Mouse (Mus musculus) intestine, postnatal 0 days (tissue): ENCODE measurements at regions not wholly inside any gene's neighbourhood (a gene's known extent, or its start where the extent isn't known, plus 50 kb on each side); places are given as distances from the start of the nearest gene placed in this dataset.

Experiments used
- ATAC-seq: fragments of 200-750 bp; cut with Nextera tagmentation; 2 replicates; pipeline ENCODE4 v1.8.0; 2017; ENCODE audit warnings: mild to moderate bottlenecking, moderate TSS enrichment, moderate library complexity
- H3K27ac ChIP-seq: fragments of 300-500 bp; sonication (generic); 2 replicates; pipeline ENCODE4 v1.5.1; 2014; ENCODE audit warnings: mild to moderate bottlenecking, low read depth, low read length, moderate library complexity
- H3K27me3 ChIP-seq: fragments of 300-500 bp; sonication (generic); replicated peaks from 2 replicates; pipeline ENCODE4 v1.6.1; 2014; ENCODE audit warnings: low read length, mixed read lengths; ENCODE audit not compliant: control insufficient read depth, insufficient read depth
- H3K36me3 ChIP-seq: fragments of 300-500 bp; sonication (generic); 2 replicates; pipeline ENCODE4 v1.6.1; 2014; ENCODE audit warnings: mild to moderate bottlenecking, moderate library complexity; ENCODE audit not compliant: control insufficient read depth, insufficient read depth
- H3K4me1 ChIP-seq: fragments of 300-500 bp; sonication (generic); replicated peaks from 2 replicates; pipeline ENCODE4 v1.6.1; 2014; ENCODE audit warnings: antibody characterized with exemption, low read length, mixed read lengths; ENCODE audit not compliant: control insufficient read depth, insufficient read depth
- H3K4me2 ChIP-seq: fragments of 300-500 bp; sonication (generic); replicated peaks from 2 replicates; pipeline ENCODE4 v1.6.1; 2014; ENCODE audit warnings: low read depth, mild to moderate bottlenecking, moderate library complexity
- H3K4me3 ChIP-seq: fragments of 300-500 bp; sonication (generic); 2 replicates; pipeline ENCODE4 v1.5.1; 2014; ENCODE audit warnings: low read depth, low read length
- H3K9ac ChIP-seq: fragments of 300-500 bp; sonication (generic); 2 replicates; pipeline ENCODE4 v1.6.1; 2014; ENCODE audit warnings: mild to moderate bottlenecking, low read depth, low read length
- H3K9me3 ChIP-seq: fragments of 300-500 bp; sonication (generic); 2 replicates; pipeline ENCODE4 v1.6.1; 2016; ENCODE audit warnings: mixed run types; ENCODE audit not compliant: control insufficient read depth
- CTCF ChIP-seq: sonication (generic); IDR thresholded peaks from 2 replicates; pipeline ENCODE4 v1.5.1; 2016; ENCODE audit warnings: low read depth, mild to moderate bottlenecking, control low read depth, antibody characterized with exemption, moderate library complexity
- WGBS: fragments of 180-500 bp; shearing (Covaris S2); extraction: QIAGEN DNeasy Blood & Tissue Kit; methylation state at CpG from one replicate; pipeline ENCODE4 v1.1.7; 2014; 5-methylcytosine and 5-hydroxymethylcytosine counted together

DNA sequence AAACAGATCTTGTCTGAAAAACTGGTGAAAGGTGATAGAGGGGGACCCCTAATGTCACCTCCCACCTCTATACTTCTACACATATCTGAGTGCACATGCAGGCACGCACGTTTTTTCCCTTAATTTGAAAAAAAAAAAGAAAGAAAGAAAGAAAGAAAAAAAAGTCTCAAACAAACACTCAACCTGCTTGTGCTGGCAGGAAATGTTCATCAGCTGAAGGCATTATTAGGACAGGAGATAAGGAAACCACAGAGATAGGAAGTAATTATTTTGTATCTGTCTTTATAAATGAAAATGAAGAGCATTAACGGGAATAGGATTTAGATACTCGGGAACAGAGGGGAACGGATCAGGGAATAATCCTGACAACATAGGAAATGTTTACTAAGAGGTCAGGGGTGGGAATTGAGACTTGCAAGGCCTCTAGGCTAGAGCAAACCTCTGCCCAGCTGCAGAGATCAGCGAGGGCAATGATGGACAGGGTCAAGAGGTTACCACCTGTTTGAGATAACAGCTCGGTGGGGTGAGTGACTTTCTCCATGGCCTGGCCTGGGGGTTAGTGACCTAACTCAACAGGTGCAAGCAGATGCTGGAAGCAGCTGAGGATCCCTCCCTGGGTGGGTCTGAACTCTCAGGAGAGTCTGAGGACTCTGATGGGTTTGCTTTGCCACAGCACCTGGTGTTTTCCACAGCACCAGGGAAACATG, 129.7 kb upstream of the Cadm1 start:
- no peak overlapping the region for H3K9ac ChIP-seq
- H3K4me1 ChIP-seq: no peaks in the 10 kb centered on the region
- no peak overlapping the region for H3K4me3 ChIP-seq
- no peak overlapping the region for H3K4me2 ChIP-seq
- H3K36me3 ChIP-seq: no peaks in the 10 kb centered on the region
- H3K27ac ChIP-seq: no peak overlapping the region
- no peak for TF ChIP-seq CTCF
- WGBS: 34% methylated on average over 7 of the region's 7 CpGs
- no peaks in the 10 kb centered on the region for H3K27me3 ChIP-seq
- no peaks in the 10 kb centered on the region for H3K9me3 ChIP-seq
- ATAC-seq: no peak

DNA sequence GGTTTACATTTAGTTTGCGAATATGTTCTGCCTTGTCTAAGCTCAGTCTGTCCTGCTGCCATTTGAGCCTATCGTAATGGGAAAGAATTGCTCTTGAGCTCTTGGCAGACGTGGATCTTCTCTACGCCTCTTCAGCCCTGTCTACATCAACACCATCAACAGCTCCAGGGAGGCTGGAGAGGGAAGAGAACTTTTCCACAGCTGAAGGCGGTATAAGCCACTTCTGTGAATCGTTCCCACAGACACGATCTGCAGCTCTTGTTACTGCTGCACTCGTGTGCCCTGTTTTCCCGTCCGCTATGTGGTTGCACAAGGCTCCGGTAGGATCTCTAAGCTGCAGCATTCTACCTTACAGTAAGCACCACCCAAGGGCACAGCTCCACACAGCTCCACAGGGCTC, 128.5 kb upstream of the Cadm1 start:
- H3K4me2 ChIP-seq: no peak overlapping the region
- ATAC-seq: no peak
- no peak overlapping the region for H3K4me3 ChIP-seq
- no peak overlapping the region for H3K9ac ChIP-seq
- no peaks in the 10 kb centered on the region for H3K4me1 ChIP-seq
- H3K36me3 ChIP-seq: no peaks in the 10 kb centered on the region
- H3K27ac ChIP-seq: no peak overlapping the region
- WGBS: 89% methylated on average over 11 of the region's 11 CpGs
- no peaks in the 10 kb centered on the region for H3K9me3 ChIP-seq
- no peak for TF ChIP-seq CTCF
- no peaks in the 10 kb centered on the region for H3K27me3 ChIP-seq

DNA sequence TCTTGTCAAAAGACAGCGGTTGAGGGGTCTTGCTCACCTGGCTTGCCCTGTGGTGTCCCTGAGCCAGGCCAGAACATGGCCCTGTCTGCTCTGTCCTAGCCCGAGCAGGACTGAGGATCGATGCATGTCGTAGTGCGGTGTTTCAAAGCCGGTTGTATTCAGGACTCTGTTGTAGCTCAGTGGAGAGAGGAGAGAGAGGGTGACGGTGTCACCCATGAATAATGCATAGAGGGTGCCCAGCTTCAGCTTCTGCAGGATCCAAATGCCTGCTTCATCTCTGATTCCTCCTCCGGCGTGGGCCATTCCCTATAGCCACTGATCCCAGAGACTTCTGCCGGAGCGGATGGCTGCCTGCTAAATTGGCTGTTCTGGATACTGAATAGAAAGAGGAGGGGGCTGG, 126.7 kb upstream of the Cadm1 start:
- no peaks in the 10 kb centered on the region for H3K36me3 ChIP-seq
- ATAC-seq: no peak
- no peaks in the 10 kb centered on the region for H3K4me1 ChIP-seq
- H3K27me3 ChIP-seq: no peaks in the 10 kb centered on the region
- H3K9ac ChIP-seq: no peak overlapping the region
- WGBS: 87% methylated on average over 11 of the region's 11 CpGs
- no peak overlapping the region for H3K4me3 ChIP-seq
- no peaks in the 10 kb centered on the region for H3K9me3 ChIP-seq
- H3K4me2 ChIP-seq: no peak overlapping the region
- TF ChIP-seq CTCF: no peak
- no peak overlapping the region for H3K27ac ChIP-seq

DNA sequence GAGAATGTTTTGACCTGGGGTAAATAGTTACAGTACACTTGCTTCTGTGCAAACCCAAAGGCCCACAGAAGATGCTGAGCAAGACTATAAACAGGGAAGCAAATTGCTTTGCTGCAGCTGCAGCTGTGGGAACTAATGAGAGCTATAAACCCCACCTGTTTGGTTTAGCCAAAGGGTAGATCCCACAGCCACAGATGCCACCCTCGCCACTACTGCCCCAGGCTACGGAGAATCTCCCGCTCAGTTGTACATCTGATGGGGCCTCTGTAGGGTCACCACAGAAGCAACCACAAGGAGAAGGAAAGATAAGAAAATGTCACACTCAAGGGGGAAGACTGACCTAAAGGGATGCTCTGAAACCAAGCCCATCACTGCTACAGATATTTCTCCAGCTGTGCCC, 125.2 kb upstream of the Cadm1 start:
- Histone ChIP-seq H3K27me3 (no peaks in the 10 kb centered on the region), H3K9me3 (no peaks in the 10 kb centered on the region), H3K4me3 (no peak overlapping the region), H3K4me1 (no peaks in the 10 kb centered on the region), H3K27ac (no peak overlapping the region), H3K9ac (no peak overlapping the region), H3K4me2 (no peak overlapping the region), H3K36me3 (no peaks in the 10 kb centered on the region)
- 67% methylated on average over 3 of the region's 3 CpGs for WGBS
- no peak for ATAC-seq
- TF ChIP-seq CTCF: no peak

DNA sequence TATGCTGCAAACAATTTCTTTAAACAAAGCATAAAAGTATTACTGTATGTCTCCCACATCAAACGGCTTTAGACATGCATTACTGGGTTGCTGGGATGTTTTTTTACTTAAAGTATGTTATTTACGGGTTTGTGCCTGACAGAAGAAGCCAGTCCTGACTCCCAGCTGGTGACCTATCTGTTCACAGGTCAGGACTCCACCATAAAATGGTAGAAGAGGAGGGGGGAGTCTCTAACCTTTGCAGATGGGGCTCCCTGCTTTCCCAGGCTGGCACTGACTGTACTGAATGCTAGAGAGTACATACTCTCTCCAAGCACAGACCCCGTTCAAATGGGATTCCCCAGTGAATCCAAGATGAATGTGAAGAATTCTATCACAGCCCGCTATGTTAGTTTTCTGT, 124.4 kb upstream of the Cadm1 start:
- Histone ChIP-seq H3K27me3 (no peaks in the 10 kb centered on the region), H3K4me1 (no peaks in the 10 kb centered on the region), H3K9me3 (no peaks in the 10 kb centered on the region), H3K36me3 (no peaks in the 10 kb centered on the region), H3K4me3 (no peak overlapping the region), H3K27ac (no peak overlapping the region), H3K4me2 (no peak overlapping the region), H3K9ac (no peak overlapping the region)
- no peak for ATAC-seq
- TF ChIP-seq CTCF: no peak
- 69% methylated on average over 4 of the region's 4 CpGs for WGBS

DNA sequence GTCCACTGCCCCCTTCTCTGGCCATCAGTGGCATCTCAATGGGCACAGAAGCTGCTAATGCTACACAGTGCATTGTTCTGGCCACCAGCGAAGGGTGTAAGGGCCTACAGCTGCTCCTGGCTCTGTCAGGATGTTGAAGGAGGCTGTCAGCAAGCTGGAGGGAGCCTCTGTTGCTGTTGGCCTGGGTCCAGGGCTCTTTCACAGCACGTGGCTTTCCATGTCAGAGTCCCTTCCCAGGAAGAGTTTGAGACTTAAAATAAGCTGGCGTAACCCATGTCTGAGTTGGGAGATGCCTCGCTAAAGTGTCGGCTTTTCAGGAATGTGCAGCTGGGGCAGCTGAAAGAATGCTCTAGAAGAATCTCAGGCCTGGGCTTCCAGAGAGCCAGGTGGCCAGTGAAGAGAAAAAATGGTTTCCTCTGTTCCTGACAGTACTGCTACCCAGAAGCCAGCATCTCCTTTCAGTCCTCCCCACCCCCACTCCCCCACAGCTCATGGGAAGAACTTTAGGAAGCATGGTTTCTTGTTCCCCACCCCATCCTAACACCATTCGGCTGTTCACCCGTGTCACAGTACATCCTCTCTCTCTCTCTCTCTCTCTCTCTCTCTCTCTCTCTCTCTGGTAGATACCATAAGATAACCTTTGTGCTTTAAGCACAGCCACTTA, 122.8 kb upstream of the Cadm1 start:
- Histone ChIP-seq H3K4me1 (no peaks in the 10 kb centered on the region), H3K4me3 (no peak overlapping the region), H3K9me3 (no peaks in the 10 kb centered on the region), H3K27ac (no peak overlapping the region), H3K36me3 (no peaks in the 10 kb centered on the region), H3K4me2 (no peak overlapping the region; the same call in 1 of the 2 replicates), H3K9ac (no peak overlapping the region), H3K27me3 (no peaks in the 10 kb centered on the region)
- no peak for ATAC-seq
- 41% methylated on average over 7 of the region's 7 CpGs for WGBS
- TF ChIP-seq CTCF: no peak
